Mouse (Mus musculus) MEL (cell line): ENCODE results near the gene Trim14. TPM values are rescaled to one million over a fixed set of nuclear protein-coding genes. Genes with fewer than 3 reads are reported as not detected.

Source experiments
- DNase-seq: peaks from one replicate; pipeline ENCODE4 v3.0.0; 2011; ENCODE audit warnings: low read depth, low spot score
- H3K27ac ChIP-seq: 2 replicates; pipeline ENCODE4 v1.5.1; 2012; ENCODE audit warnings: low read depth, mild to moderate bottlenecking, control low read depth, low read length, moderate library complexity; ENCODE audit not compliant: control insufficient read depth
- H3K27me3 ChIP-seq, 2 experiments: fragments of 150-350 bp in 1 of 2; sonication (generic) in 1 of 2; 2 replicates each; pipeline ENCODE4 v1.6.1; 2012; ENCODE audit warnings: low read length in 2 of 2, mild to moderate bottlenecking in 2 of 2, improper control_type of control experiment in 1 of 2, moderate library complexity in 1 of 2; ENCODE audit not compliant: insufficient read depth in 2 of 2, control insufficient read depth in 1 of 2
- H3K36me3 ChIP-seq, 2 experiments: 2 replicates each; pipeline ENCODE4 v1.6.1; 2012 to 2014; ENCODE audit warnings: low read length in 2 of 2, improper control_type of control experiment in 1 of 2, inconsistent platforms in 1 of 2, mild to moderate bottlenecking in 1 of 2; ENCODE audit not compliant: insufficient read depth in 2 of 2, control insufficient read depth in 1 of 2
- H3K4me1 ChIP-seq, 2 experiments: fragments of 150-350 bp in 1 of 2; sonication (generic) in 1 of 2; 2 replicates each; pipeline ENCODE4 v1.6.1; 2012; ENCODE audit warnings: low read length in 2 of 2, improper control_type of control experiment in 1 of 2, mild to moderate bottlenecking in 1 of 2; ENCODE audit not compliant: insufficient read depth in 2 of 2, control insufficient read depth in 1 of 2
- H3K4me3 ChIP-seq, 2 experiments: fragments of 150-350 bp in 1 of 2; sonication (generic) in 1 of 2; 2 replicates each; pipeline ENCODE4 v1.5.1; 2012; ENCODE audit warnings: low read depth in 2 of 2, low read length in 2 of 2, mild to moderate bottlenecking in 2 of 2, moderate library complexity in 2 of 2, control low read depth in 1 of 2, improper control_type of control experiment in 1 of 2; ENCODE audit not compliant: control insufficient read depth in 1 of 2, insufficient read depth in 1 of 2
- H3K79me2 ChIP-seq: 2 replicates; pipeline ENCODE4 v1.6.1; 2012; ENCODE audit warnings: mild to moderate bottlenecking, low read length, moderate library complexity; ENCODE audit not compliant: control insufficient read depth, poor library complexity, insufficient read depth
- H3K9ac ChIP-seq: 2 replicates; pipeline ENCODE4 v1.6.1; 2012; ENCODE audit warnings: low read depth, mild to moderate bottlenecking, control low read depth, low read length, moderate library complexity; ENCODE audit not compliant: control insufficient read depth, poor library complexity, severe bottlenecking
- H3K9me3 ChIP-seq: fragments of 150-350 bp; sonication (generic); replicated peaks from 2 replicates; pipeline ENCODE4 v1.6.1; 2012; ENCODE audit warnings: mild to moderate bottlenecking, low read length, improper control_type of control experiment, moderate library complexity; ENCODE audit not compliant: insufficient read depth
- CHD1 ChIP-seq: IDR thresholded peaks from 2 replicates; pipeline ENCODE4 v1.6.1; 2012; ENCODE audit warnings: low read depth, mild to moderate bottlenecking, inconsistent platforms, low read length, improper control_type of control experiment
- CHD2 ChIP-seq: IDR thresholded peaks from 2 replicates; pipeline ENCODE4 v1.6.1; 2011; ENCODE audit warnings: low read length, improper control_type of control experiment
- E2F4 ChIP-seq: IDR thresholded peaks from 2 replicates; pipeline ENCODE4 v1.6.1; 2011; ENCODE audit warnings: low read depth, low read length, improper control_type of control experiment, borderline replicate concordance
- ELF1 ChIP-seq: IDR thresholded peaks from 2 replicates; pipeline ENCODE4 v1.6.1; 2014; ENCODE audit warnings: low read depth, mild to moderate bottlenecking, inconsistent platforms, low read length, improper control_type of control experiment, moderate library complexity
- MAFK ChIP-seq: IDR thresholded peaks from 2 replicates; pipeline ENCODE4 v1.6.1; 2011; ENCODE audit warnings: low read depth, mild to moderate bottlenecking, low read length, improper control_type of control experiment, borderline replicate concordance
- MAZ ChIP-seq: IDR thresholded peaks from 2 replicates; pipeline ENCODE4 v1.6.1; 2012; ENCODE audit warnings: low read depth, mild to moderate bottlenecking, inconsistent platforms, low read length, improper control_type of control experiment
- MYB ChIP-seq: IDR thresholded peaks from 2 replicates; pipeline ENCODE4 v1.6.1; 2011; ENCODE audit warnings: mild to moderate bottlenecking, low read depth, low read length, improper control_type of control experiment
- NELFE ChIP-seq: IDR thresholded peaks from 2 replicates; pipeline ENCODE4 v1.6.1; 2011; ENCODE audit warnings: low read depth, low read length, improper control_type of control experiment
- NRF1 ChIP-seq: IDR thresholded peaks from 2 replicates; pipeline ENCODE4 v1.6.1; 2014; ENCODE audit warnings: low read depth, mild to moderate bottlenecking, inconsistent platforms, low read length, improper control_type of control experiment, moderate library complexity; ENCODE audit not compliant: poor library complexity, insufficient read depth, severe bottlenecking
- POLR2A ChIP-seq, 2 experiments: IDR thresholded peaks; 2 replicates each; pipeline ENCODE4 v1.6.1; 2011 to 2012; ENCODE audit warnings: low read length in 2 of 2, mild to moderate bottlenecking in 2 of 2, control low read depth in 1 of 2, improper control_type of control experiment in 1 of 2, low read depth in 1 of 2, moderate library complexity in 1 of 2; ENCODE audit not compliant: control insufficient read depth in 1 of 2, insufficient read depth in 1 of 2, poor library complexity in 1 of 2
- POLR2AphosphoS5 ChIP-seq: IDR thresholded peaks from 2 replicates; pipeline ENCODE4 v1.6.1; 2012; ENCODE audit warnings: low read depth, borderline replicate concordance, mild to moderate bottlenecking, inconsistent platforms, low read length, moderate library complexity, mixed read lengths
- RAD21 ChIP-seq: IDR thresholded peaks from 2 replicates; pipeline ENCODE4 v1.6.1; 2011; ENCODE audit warnings: mild to moderate bottlenecking, low read depth, low read length, improper control_type of control experiment
- TBP ChIP-seq: IDR thresholded peaks from 2 replicates; pipeline ENCODE4 v1.8.0; 2011; ENCODE audit warnings: low read depth, low read length, improper control_type of control experiment
- polyA plus RNA-seq, 2 experiments: library from polyadenylated mRNA; stranded (reverse) in 1 of 2; unstranded in 1 of 2; fragments of >175 nt in 1 of 2; fragments of >200 nt in 1 of 2; gene quantifications; 2 replicates each; pipeline versions ENCODE4 v1.2.1 to v1.2.4; 2012; ENCODE audit warnings: low replicate concordance in 2 of 2, low read depth in 1 of 2; ENCODE audit not compliant: insufficient read length in 2 of 2, insufficient read depth in 1 of 2, missing spikeins in 1 of 2
- total RNA-seq: library from RNA; depleted of rRNA; stranded (reverse); fragments of 300-350 nt; gene quantifications from 2 replicates; pipeline ENCODE4 v1.2.3, GENCODE M21; 2012

Trim14 gene
- total and polyA plus RNA-seq, 3 experiments: 1.1 to 5.1 TPM; not detected in 1

DNA sequence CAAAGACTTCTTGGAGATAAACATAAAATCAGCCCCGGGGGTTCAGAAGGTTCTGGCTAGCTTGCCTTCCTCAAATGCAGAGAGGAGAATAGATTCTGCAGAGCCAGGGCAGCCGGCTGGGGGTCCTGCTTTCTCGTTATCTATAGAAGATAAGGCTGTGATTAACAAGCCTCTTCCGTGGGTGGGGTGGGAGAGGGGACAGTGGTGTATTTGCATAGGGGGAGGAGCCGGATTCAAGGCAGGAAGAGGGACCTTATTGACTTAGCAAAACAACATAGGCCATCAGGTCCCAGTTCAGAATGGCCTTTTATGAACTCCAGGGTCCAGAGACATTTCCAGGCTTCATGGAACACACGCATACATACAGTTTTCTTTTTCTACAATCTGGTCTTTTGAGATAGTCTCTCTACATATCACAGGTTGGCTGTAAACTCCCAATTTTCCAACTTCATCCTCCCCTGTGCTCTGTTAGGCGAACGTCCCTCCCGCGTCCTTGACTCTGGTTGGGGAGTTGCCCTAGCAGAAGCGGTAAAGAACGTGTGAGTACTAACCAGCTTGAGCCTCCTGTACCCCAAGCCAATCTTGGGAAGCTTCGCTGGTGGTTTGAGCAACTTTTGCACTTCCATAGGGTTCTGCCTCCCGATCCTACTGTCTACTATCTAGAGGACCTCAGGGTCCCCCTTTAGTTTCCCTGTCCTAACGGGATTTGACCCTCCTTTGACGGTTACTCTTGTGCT lies 679 bp downstream of the Trim14 start (continued):
- TF ChIP-seq NELFE: no peak
- no peak for TF ChIP-seq CHD2
- peak; percentile 28; the same call in 1 of the 2 replicates for TF ChIP-seq MAZ

DNA sequence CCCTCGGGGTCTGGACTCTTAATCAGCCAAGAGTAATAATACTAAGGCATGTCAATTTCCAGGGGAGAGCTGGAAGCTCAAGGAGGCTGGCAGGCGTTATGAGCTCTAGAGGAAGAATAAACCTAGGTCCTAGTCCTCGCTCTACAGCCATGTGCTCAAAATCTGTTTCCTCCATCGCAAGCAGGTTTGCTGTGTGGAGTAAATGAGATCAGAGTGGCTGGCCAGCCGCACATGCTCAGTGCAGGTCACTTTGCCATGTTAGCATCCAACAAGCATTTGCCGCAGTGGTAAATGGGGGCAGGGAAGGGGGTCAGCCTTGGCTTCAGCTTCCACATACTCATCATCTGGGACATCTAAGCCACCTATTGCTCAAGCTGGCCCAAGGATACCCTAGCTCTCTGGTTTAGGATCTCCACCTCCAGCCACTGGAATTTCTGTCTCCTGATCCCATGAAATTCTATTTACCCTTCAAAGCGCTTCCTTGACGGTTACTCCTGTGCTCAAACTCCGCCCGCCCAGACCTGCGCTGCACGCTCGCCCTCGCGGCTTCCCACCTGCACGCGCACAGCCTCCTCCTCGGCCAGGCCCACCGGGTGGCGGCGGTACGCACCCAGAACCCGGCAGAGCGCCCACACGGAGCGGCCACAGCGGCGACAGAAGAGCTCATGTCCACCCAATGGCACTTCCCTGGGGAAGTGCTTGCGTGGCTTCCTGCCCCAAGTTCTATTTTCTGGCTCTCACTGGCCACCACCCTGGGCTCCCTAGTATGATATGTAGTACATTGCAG lies 1.8 kb downstream of the Trim14 start:
- H3K4me3 ChIP-seq: no peak overlapping the region
- H3K36me3 ChIP-seq: no peaks in the 10 kb centered on the region; a peak in 2 of 4 replicates
- no peaks in the 10 kb centered on the region for H3K79me2 ChIP-seq
- H3K4me1 ChIP-seq: peaks cover 0 to 11% of the 10 kb centered on the region in 2 experiments; a peak in 1 of 4 replicates
- H3K27ac ChIP-seq: no peak overlapping the region
- no peaks in the 10 kb centered on the region for H3K9me3 ChIP-seq
- no peaks in the 10 kb centered on the region; a peak in 2 of 4 replicates for H3K27me3 ChIP-seq
- H3K9ac ChIP-seq: no peak overlapping the region
- no peak for DNase-seq
- TF ChIP-seq CHD1: no peak
- TF ChIP-seq MYB: no peak
- TF ChIP-seq POLR2AphosphoS5: no peak
- TF ChIP-seq E2F4: no peak
- no peak for TF ChIP-seq POLR2A (IDR thresholded peaks at IDR 0.05; ENCODE audit: control insufficient read depth in 1 of 2, insufficient read depth in 1 of 2, low read depth in 1 of 2, low read length in 2 of 2, poor library complexity in 1 of 2)
- TF ChIP-seq NRF1: no peak
- TF ChIP-seq ELF1: no peak
- no peak for TF ChIP-seq MAFK
- TF ChIP-seq, all 39 proteins: peak for 0

DNA sequence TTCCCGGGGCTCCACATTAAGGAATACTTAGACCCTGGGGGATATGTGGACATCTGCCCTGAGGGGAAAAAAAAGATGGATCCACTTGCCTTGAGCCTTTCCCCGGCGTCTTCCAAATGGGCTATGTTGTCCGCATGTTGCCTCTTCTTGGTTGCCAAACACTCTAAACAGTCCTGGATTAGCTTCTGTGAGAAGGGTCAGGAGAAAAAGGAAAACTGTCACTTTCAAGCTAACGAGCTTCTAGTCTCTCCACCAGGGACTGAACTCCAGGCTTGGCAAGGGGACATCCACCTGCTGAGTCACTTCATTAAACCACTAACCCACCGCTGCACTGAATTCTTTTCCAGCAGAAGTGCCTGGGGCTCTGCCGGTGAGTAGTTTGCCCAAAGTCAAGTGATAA lies 3.0 kb downstream of the Trim14 start:
- Histone ChIP-seq H3K27ac (no peak overlapping the region), H3K4me3 (no peak overlapping the region), H3K79me2 (no peaks in the 10 kb centered on the region), H3K9me3 (no peaks in the 10 kb centered on the region), H3K36me3 (no peaks in the 10 kb centered on the region; a peak in 2 of 4 replicates), H3K9ac (no peak overlapping the region), H3K27me3 (no peaks in the 10 kb centered on the region; a peak in 2 of 4 replicates), H3K4me1 (peaks cover 0 to 15% of the 10 kb centered on the region in 2 experiments; a peak in 1 of 4 replicates)
- DNase-seq: no peak
- TF ChIP-seq POLR2A (IDR thresholded peaks at IDR 0.05; ENCODE audit: control insufficient read depth in 1 of 2, insufficient read depth in 1 of 2, low read depth in 1 of 2, low read length in 2 of 2, poor library complexity in 1 of 2) (no peak), POLR2AphosphoS5 (no peak), TBP (no peak), RAD21 (no peak)
